Mouse (Mus musculus): Measurements from ENCODE around the gene Itgam.
A peak's percentile ranks its signal among the peaks of the same experiment; 100 is the strongest.

The Itgam gene

GRCm38 (mm10) chr7:128057860-128058259, 4.6 kb upstream of the Itgam start:
- no peak for DNase-seq (ENCODE audit: low spot score)

GRCm38 (mm10) chr7:128058576-128058975, 3.9 kb upstream of the Itgam start:
- DNase-seq (ENCODE audit: low spot score) = no peak

GRCm38 (mm10) chr7:128059091-128059490, 3.3 kb upstream of the Itgam start:
- no peak for DNase-seq (ENCODE audit: low spot score)

DNA sequence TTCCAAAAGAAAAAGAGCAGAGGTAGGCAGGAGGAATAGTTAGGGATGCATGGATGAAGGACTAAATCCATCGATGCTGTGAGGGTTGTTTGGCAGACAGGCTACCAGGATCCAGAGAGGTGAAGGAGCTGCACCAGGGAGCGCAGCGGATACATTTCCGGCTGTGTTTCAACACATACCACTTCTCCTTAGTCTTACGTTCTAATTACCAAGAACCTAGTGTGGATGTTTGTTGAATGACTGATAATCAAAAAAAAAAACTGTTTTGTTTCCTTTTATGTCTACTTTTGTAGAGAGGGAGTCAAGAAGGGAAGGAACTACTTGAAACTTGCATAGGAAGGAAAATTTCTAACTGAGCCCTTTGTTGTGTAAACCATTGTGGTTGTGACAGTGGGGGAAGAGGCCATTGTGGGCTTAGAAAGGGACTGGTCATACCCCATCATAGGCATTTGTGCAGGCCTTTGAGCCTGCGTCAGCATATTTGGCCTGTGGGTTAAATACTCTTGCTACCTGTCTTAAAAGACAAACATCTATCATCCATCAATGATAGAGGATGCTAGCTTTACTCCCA, 856 bp downstream of the Itgam start:
- DNase-seq (ENCODE audit: low spot score) = no peak

DNA sequence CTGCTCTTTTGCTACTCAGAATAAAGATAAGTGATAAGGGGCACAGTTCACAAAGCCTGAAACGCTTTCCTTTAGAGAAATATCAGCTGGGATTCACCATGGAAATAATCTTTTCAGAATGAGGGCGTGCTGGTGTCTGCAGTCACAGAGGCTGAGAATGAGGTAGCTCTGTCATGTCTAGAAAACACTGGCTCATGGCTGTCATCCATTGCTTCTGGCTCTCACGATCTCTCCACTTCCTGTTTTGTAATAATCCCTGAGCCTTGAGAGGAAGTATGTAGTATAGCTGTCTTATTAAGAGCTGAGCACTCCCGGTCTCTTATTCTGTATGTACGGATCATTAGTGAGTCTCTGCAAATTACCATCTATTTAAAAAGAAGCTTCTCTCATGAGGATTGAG, 3.1 kb downstream of the Itgam start:
- DNase-seq (ENCODE audit: low spot score) = no peak

DNA sequence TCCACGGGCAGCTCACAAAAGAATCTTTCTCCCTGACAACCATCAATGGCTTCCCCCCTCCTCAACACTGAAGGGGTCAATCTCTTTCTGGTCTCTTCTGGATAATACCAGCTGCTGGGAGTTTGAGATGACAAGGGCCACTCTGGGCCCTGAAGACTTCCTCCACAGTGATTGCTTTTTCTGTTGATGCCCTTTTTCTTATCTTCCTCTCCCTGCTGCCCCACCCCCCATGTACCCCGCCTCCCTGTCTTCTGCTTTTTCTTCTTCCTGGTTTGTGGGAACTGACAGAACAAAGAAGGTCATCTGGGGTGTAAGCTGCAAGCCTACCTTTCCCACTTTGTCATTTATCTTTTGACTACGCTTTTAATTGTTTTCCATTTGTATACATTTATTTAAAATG, 5.4 kb downstream of the Itgam start:
- DNase-seq (ENCODE audit: low spot score) = no peak

- DNase-seq (ENCODE audit: low spot score) = no peak
Measured at GRCm38 (mm10) chr7:128069844-128070243, 7.4 kb downstream of the Itgam start.

GRCm38 (mm10) chr7:128071816-128072215, 9.4 kb downstream of the Itgam start:
- no peak for DNase-seq (ENCODE audit: low spot score)

GRCm38 (mm10) chr7:128080012-128080411, 17.6 kb downstream of the Itgam start:
- DNase-seq (ENCODE audit: low spot score) = no peak

GRCm38 (mm10) chr7:128089141-128089540, 26.7 kb downstream of the Itgam start:
- DNase-seq (ENCODE audit: low spot score) = peak; percentile 32

- no peak for DNase-seq (ENCODE audit: low spot score)
Measured at GRCm38 (mm10) chr7:128098135-128098534, 35.7 kb downstream of the Itgam start.

DNA sequence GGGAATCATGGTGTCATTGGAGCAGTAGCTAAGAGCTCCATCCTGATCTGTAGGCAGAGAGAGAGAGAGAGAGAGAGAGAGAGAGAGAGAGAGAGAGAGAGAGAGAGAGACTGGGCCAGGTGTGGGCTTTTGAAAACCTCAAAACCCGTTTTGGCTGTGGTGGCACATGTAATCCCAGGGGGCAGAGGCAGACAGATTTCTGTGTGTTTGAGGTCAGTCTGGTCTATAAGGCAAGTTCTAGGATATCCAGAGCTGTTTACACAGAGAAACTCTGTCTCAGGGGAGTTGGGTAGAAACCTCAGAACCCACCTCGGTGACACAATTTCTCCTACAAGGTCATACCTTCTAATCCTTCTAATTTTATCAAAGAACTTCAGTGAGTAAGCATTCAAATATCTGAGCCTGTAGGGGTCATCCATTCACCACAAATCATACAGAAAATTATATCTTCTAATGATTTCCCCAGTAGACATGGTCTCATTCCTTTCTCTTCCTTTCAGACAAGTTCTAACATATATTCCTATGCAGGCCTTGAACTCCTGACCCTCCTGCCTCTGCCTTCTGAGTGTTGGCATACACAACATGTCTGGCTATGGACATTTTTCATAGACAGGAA, 38.4 kb downstream of the Itgam start:
- no peak for DNase-seq (ENCODE audit: low spot score)

GRCm38 (mm10) chr7:128105246-128105645, 42.8 kb downstream of the Itgam start:
- no peak for DNase-seq (ENCODE audit: low spot score)

DNA sequence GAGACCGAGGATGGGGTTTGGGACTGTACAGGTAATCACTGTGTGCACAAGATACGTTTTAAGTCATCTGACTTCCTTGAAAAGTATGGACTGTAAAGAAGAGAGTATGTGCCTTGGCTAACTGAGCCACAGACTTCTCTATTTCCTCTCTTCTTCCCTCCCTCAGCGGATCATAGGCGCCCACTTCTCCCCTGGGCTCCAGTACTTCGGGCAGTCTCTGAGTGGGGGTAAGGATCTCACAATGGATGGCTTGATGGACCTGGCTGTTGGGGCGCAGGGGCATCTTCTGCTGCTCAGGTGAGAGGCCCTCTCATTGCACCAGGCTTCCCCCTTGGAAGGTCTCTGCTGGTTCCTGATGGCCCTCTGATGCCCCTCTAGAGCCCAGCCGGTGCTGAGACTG, 45.0 kb downstream of the Itgam start:
- DNase-seq (ENCODE audit: low spot score) = no peak

- DNase-seq (ENCODE audit: low spot score) = no peak
Measured at GRCm38 (mm10) chr7:128110314-128110713, 47.9 kb downstream of the Itgam start.

DNA sequence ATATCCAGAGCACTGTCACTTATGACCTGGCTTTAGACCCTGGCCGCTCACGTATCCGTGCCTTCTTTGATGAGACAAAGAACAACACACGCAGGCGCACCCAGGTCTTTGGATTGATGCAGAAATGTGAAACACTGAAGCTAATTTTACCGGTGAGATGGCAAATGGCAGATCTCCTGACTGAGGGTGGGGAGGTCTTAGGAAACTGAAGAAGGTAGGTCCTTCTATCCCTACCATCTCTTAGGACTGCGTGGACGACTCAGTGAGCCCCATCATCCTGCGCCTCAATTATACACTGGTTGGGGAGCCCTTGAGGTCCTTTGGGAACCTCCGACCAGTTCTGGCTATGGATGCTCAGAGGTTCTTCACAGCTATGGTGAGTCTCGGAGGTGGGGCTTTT, 49.7 kb downstream of the Itgam start:
- no peak for DNase-seq (ENCODE audit: low spot score)

DNA sequence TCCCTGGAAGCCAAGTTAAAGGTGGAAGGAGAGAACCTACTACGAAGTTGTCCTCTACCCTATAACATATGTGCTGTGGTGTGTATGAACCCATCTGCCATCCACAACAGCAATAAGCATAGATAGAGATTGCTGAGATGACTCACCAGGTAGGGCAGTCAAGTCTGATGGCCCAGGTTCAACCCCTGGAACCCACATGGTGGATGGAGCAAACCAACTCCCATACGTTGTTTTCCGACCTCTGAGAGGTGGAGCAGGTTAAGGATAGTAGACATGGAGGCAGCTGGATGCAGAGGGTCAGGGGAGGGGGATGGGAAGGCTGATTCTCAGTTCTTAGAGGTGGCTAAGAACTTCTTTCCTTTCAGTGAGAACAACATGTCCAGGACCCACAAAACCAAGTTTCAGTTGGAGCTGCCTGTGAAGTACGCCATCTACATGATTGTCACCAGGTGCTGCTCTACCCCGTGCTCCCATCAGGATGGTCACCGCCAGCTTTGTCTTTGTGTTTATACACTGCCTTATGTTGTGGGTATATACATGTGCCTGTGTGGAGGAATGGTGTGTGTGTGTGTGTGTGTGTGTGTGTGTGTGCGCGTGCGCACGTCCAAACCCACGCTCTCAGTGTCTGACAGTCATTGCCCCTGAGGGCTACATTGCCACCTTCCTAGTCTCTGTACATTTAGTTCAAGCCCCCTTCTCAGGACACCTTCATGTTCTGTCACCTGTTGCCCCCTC, 52.1 kb downstream of the Itgam start:
- no peak for DNase-seq (ENCODE audit: low spot score)

DNA sequence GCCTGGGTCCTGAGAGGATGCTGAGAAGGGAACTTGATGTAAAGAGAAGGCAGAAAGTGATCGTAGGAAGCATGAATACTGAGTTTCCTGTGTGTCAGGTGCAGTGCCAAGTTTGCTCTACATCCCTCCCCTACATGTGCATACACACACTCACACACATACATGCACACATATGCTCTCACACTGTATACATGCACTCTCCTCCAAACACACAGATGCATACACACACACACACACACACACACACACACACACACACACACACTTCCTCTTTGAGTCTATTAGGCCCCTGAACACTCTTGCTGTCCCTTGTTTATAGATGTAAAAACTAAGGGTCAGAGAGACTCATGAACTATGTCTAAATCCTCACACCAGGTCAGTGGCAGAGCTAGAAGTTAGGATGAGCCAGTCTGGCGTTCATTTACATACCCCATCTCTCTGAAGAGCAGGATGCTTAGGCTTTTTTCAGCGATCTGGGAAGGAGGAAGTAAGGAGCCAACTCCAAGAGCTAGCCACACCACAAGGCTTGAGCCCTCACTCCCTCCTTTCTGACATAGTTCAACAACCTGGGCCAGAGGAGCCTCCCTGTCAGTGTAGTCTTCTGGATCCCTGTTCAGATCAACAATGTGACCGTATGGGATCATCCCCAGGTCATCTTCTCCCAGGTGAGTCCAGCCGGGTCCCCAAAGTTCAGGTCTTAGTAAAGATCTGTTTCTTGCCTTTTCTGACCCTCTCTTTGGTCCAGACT, 52.9 kb downstream of the Itgam start:
- DNase-seq (ENCODE audit: low spot score) = no peak

- DNase-seq (ENCODE audit: low spot score) = no peak
Measured at GRCm38 (mm10) chr7:128116396-128116795, 54.0 kb downstream of the Itgam start.

DNA sequence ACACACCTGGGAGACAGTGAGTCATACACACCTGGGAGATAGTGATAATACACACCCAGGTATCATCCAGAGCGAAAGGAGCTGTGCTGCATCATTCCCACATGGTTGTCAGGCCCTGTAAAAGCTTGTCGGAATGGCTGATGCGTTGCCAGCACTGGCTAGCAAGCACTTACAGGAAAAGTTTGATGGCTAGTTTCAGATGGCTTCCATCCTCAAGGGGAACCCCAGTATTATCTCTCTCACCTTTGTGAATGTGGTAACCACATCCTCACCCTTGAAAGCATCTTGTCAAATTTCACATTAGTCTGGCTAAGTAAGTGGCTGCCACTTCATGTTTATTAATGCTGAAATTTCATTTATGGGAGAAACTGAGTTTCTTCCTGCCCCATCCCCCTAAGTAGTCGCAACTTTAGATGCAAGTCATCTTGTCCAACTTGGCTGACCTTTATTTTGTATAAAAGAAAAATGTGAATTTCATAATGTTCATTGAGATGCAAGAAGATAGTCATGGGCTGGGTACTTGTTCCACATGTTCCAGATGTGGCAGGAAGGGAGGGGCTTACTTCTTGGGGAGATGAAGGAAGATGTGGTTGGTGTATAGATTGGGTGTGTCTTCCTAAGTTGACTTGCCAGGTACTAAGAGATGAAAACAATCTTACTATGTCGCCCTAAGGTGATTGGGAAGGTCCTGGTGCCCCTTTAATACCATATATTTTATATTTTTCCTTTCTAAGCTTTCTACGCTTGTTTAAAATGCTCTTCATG, 57.5 kb downstream of the Itgam start:
- no peak for DNase-seq (ENCODE audit: low spot score)

DNA sequence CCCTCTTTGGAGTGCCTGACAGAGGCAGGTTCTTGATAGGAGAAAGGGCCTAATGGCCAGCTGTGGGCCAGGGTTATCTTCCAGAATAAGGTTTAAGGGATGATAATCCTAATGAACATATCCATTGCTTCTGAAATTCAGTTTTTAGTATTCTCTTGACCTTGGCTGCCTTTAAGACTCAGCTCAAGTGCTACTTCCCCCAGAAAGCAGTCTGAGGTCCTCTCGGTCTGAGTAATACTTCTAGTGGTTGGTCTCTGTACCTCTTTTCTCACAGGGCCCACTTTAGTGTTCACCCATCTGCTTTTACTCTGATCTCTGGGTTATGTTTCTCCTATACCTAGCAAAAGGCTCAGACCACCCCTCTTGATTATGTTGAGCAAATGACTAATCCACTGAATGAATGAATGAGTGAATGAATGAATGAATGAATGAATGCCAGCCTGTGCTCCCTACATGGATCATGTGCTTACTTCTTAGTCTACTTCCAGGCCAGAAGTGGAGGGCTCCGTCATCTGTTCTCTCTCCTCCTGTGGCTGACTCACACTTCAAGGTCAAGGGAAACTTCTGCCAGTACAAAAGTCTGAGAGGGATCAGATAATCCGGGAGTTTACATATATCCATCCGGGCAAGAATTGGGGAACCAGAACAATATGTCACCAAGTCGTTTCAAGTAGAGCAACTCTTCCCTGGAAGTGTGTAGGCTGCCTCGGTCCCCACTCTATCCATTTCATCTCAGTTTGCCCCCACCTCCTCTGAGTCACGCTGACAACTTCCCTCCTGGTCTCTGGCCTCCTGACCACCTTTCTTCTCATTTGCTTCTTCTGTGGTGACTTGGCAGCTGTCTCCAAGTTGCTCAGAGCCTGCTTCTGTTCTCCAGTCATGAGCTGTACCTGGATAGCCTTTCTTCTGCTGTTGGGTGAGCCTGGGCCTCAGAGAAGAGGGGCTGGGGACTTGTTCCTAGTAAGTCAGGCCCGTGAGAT, 66.6 kb downstream of the Itgam start, which contains the start of gene Itgax:
Gene Itgax, plus strand, starts transcription at position 807 of the 980 bp plus-strand sequence.
- DNase-seq (ENCODE audit: low spot score) = no peak

Measured in urinary bladder, postnatal 14 days (tissue).